Mouse (Mus musculus): Measurements from ENCODE around the gene Zfp366. TPM values are rescaled to one million over a fixed set of nuclear protein-coding genes. Genes with fewer than 3 reads are reported as not detected.

Gene Zfp366
- total and polyA plus RNA-seq, 2 experiments from 2014 or later, result 0.41 to 3.0 TPM

- ATAC-seq, result no peak
- H3K36me3 ChIP-seq (ENCODE audit: insufficient read depth), result no peaks in the 10 kb centered on the region
- no peak overlapping the region for H3K4me3 ChIP-seq (ENCODE audit: low read depth, low read length)
- no peaks in the 10 kb centered on the region for H3K27me3 ChIP-seq (ENCODE audit: insufficient read depth, low read length)
- WGBS, result 86% methylated on average over 2 of the region's 2 CpGs
- H3K4me2 ChIP-seq (ENCODE audit: low read depth), result no peak overlapping the region
- no peak overlapping the region for H3K9ac ChIP-seq
- H3K27ac ChIP-seq (ENCODE audit: low read depth, low read length), result no peak overlapping the region
- no peaks in the 10 kb centered on the region for H3K9me3 ChIP-seq (ENCODE audit: low read length)
- no peak for TF ChIP-seq CTCF (IDR thresholded peaks at IDR 0.05; ENCODE audit: low read depth)
- no peak for DNase-seq
- no peaks in the 10 kb centered on the region for H3K4me1 ChIP-seq (ENCODE audit: insufficient read depth)
These were observed 66.2 kb downstream of the Zfp366 start for GRCm38 (mm10) chr13:99250806-99251205.

GRCm38 (mm10) chr13:99254215-99254614 lies 69.6 kb downstream of the Zfp366 start:
- H3K27ac ChIP-seq (ENCODE audit: low read depth, low read length), result no peak overlapping the region
- no peak overlapping the region for H3K9ac ChIP-seq
- no peak overlapping the region for H3K4me3 ChIP-seq (ENCODE audit: low read depth, low read length)
- no peaks in the 10 kb centered on the region for H3K36me3 ChIP-seq (ENCODE audit: insufficient read depth)
- no peak for TF ChIP-seq CTCF (IDR thresholded peaks at IDR 0.05; ENCODE audit: low read depth)
- ATAC-seq, result no peak
- H3K4me2 ChIP-seq (ENCODE audit: low read depth), result no peak overlapping the region
- H3K4me1 ChIP-seq (ENCODE audit: insufficient read depth), result no peaks in the 10 kb centered on the region
- H3K9me3 ChIP-seq (ENCODE audit: low read length), result no peaks in the 10 kb centered on the region
- no peaks in the 10 kb centered on the region for H3K27me3 ChIP-seq (ENCODE audit: insufficient read depth, low read length)
- no peak for DNase-seq

- DNase-seq (no peak), ATAC-seq (no peak)
- Histone ChIP-seq H3K27me3 (ENCODE audit: insufficient read depth, low read length) (no peaks in the 10 kb centered on the region), H3K4me3 (ENCODE audit: low read depth, low read length) (no peak overlapping the region), H3K9me3 (ENCODE audit: low read length) (no peaks in the 10 kb centered on the region), H3K9ac (no peak overlapping the region), H3K36me3 (ENCODE audit: insufficient read depth) (no peaks in the 10 kb centered on the region), H3K4me1 (ENCODE audit: insufficient read depth) (no peaks in the 10 kb centered on the region), H3K27ac (ENCODE audit: low read depth, low read length) (no peak overlapping the region), H3K4me2 (ENCODE audit: low read depth) (no peak overlapping the region)
- no peak for TF ChIP-seq CTCF (IDR thresholded peaks at IDR 0.05; ENCODE audit: low read depth)
- WGBS, result 54% methylated on average over 3 of the region's 3 CpGs
These were observed 70.2 kb downstream of the Zfp366 start for GRCm38 (mm10) chr13:99254781-99255180.

GRCm38 (mm10) chr13:99256916-99257315 lies 72.3 kb downstream of the Zfp366 start:
- Histone ChIP-seq H3K9me3 (ENCODE audit: low read length) (no peaks in the 10 kb centered on the region), H3K36me3 (ENCODE audit: insufficient read depth) (no peaks in the 10 kb centered on the region), H3K4me2 (ENCODE audit: low read depth) (no peak overlapping the region), H3K9ac (no peak overlapping the region), H3K4me1 (ENCODE audit: insufficient read depth) (no peaks in the 10 kb centered on the region), H3K4me3 (ENCODE audit: low read depth, low read length) (no peak overlapping the region), H3K27me3 (ENCODE audit: insufficient read depth, low read length) (no peaks in the 10 kb centered on the region), H3K27ac (ENCODE audit: low read depth, low read length) (no peak overlapping the region)
- no peak for TF ChIP-seq CTCF (IDR thresholded peaks at IDR 0.05; ENCODE audit: low read depth)
- no peak for DNase-seq
- WGBS, result 91% methylated on average over 4 of the region's 4 CpGs
- ATAC-seq, result no peak

GRCm38 (mm10) chr13:99258677-99259076 lies 74.1 kb downstream of the Zfp366 start:
- H3K9me3 ChIP-seq (ENCODE audit: low read length), result no peaks in the 10 kb centered on the region
- WGBS, result 85% methylated on average over 3 of the region's 3 CpGs
- no peak for ATAC-seq

GRCm38 (mm10) chr13:99259502-99260174 lies 75.0 kb downstream of the Zfp366 start:
- DNase-seq (no peak), ATAC-seq (no peak)
- Histone ChIP-seq H3K27me3 (ENCODE audit: insufficient read depth, low read length) (no peaks in the 10 kb centered on the region), H3K4me2 (ENCODE audit: low read depth) (no peak overlapping the region), H3K36me3 (ENCODE audit: insufficient read depth) (no peaks in the 10 kb centered on the region), H3K4me1 (ENCODE audit: insufficient read depth) (no peaks in the 10 kb centered on the region), H3K27ac (ENCODE audit: low read depth, low read length) (no peak overlapping the region), H3K9ac (no peak overlapping the region), H3K9me3 (ENCODE audit: low read length) (no peaks in the 10 kb centered on the region), H3K4me3 (ENCODE audit: low read depth, low read length) (no peak overlapping the region)
- WGBS, result 82% methylated on average over 15 of the region's 15 CpGs
- no peak for TF ChIP-seq CTCF (IDR thresholded peaks at IDR 0.05; ENCODE audit: low read depth)

More at GRCm38 (mm10) chr13:99258677-99259076, 74.1 kb downstream of the Zfp366 start:
- no peak overlapping the region for H3K4me3 ChIP-seq (ENCODE audit: low read depth, low read length)
- no peak for TF ChIP-seq CTCF (IDR thresholded peaks at IDR 0.05; ENCODE audit: low read depth)
- H3K27ac ChIP-seq (ENCODE audit: low read depth, low read length), result no peak overlapping the region
- DNase-seq, result no peak
- no peak overlapping the region for H3K4me2 ChIP-seq (ENCODE audit: low read depth)
- no peak overlapping the region for H3K9ac ChIP-seq
- no peaks in the 10 kb centered on the region for H3K4me1 ChIP-seq (ENCODE audit: insufficient read depth)
- H3K36me3 ChIP-seq (ENCODE audit: insufficient read depth), result no peaks in the 10 kb centered on the region
- H3K27me3 ChIP-seq (ENCODE audit: insufficient read depth, low read length), result no peaks in the 10 kb centered on the region

- ATAC-seq (no peak), DNase-seq (no peak)
- H3K4me1 ChIP-seq (ENCODE audit: insufficient read depth), result no peaks in the 10 kb centered on the region
- H3K9me3 ChIP-seq (ENCODE audit: low read length), result no peaks in the 10 kb centered on the region
- no peaks in the 10 kb centered on the region for H3K27me3 ChIP-seq (ENCODE audit: insufficient read depth, low read length)
- no peaks in the 10 kb centered on the region for H3K36me3 ChIP-seq (ENCODE audit: insufficient read depth)
- H3K4me3 ChIP-seq (ENCODE audit: low read depth, low read length), result no peak overlapping the region
- no peak overlapping the region for H3K4me2 ChIP-seq (ENCODE audit: low read depth)
- H3K27ac ChIP-seq (ENCODE audit: low read depth, low read length), result no peak overlapping the region
- no peak overlapping the region for H3K9ac ChIP-seq
- TF ChIP-seq CTCF (IDR thresholded peaks at IDR 0.05; ENCODE audit: low read depth), result no peak
- WGBS, result 76% methylated on average over 1 of the region's 1 CpGs
These were observed 77.8 kb downstream of the Zfp366 start for GRCm38 (mm10) chr13:99262406-99262805.

Measured in forebrain, postnatal 0 days (tissue).